Mouse (Mus musculus) liver, embryonic 14.5 days (tissue): Measurements from ENCODE around the gene Lyl1. TPM values are rescaled to one million over a fixed set of nuclear protein-coding genes. Genes with fewer than 3 reads are reported as not detected.

Experiments used
- ATAC-seq: fragments of 200-750 bp; cut with Nextera tagmentation; 2 replicates; pipeline ENCODE4 v1.8.0; 2017; ENCODE audit warnings: moderate number of reproducible peaks, mild to moderate bottlenecking, moderate library complexity; ENCODE audit not compliant: insufficient read depth
- DNase-seq, 3 experiments: peaks; one replicate each; pipeline ENCODE4 v3.0.0-alpha.2; 2012 to 2013; ENCODE audit warnings: low read depth in 3 of 3, low spot score in 3 of 3
- H3K27ac ChIP-seq: fragments of 300-500 bp; sonication (generic); 2 replicates; pipeline ENCODE4 v1.5.1; 2014; ENCODE audit warnings: moderate library complexity, mild to moderate bottlenecking, control low read depth, inconsistent platforms
- H3K27me3 ChIP-seq: fragments of 300-500 bp; sonication (generic); 2 replicates; pipeline ENCODE4 v1.6.1; 2014; ENCODE audit warnings: mild to moderate bottlenecking, low read length, moderate library complexity; ENCODE audit not compliant: control insufficient read depth, insufficient read depth
- H3K36me3 ChIP-seq: fragments of 300-500 bp; sonication (generic); replicated peaks from 2 replicates; pipeline ENCODE4 v1.6.1; 2014; ENCODE audit warnings: low read depth; ENCODE audit not compliant: control insufficient read depth, insufficient read depth
- H3K4me1 ChIP-seq, 2 experiments: fragments of 200-500 bp in 1 of 2; fragments of 300-500 bp in 1 of 2; sonication (generic) in 1 of 2; replicated peaks; 2 replicates each; pipeline ENCODE4 v1.6.1; 2012 to 2014; ENCODE audit warnings: antibody characterized with exemption in 1 of 2, inconsistent platforms in 1 of 2, low read length in 1 of 2; ENCODE audit not compliant: control insufficient read depth in 2 of 2, insufficient read depth in 2 of 2
- H3K4me2 ChIP-seq: fragments of 300-500 bp; sonication (generic); 2 replicates; pipeline ENCODE4 v1.6.1; 2014; ENCODE audit warnings: low read depth, mild to moderate bottlenecking, control low read depth, moderate library complexity
- H3K4me3 ChIP-seq, 2 experiments: fragments of 200-500 bp in 1 of 2; fragments of 300-500 bp in 1 of 2; sonication (generic) in 1 of 2; 2 replicates each; pipeline ENCODE4 v1.5.1; 2012 to 2014; ENCODE audit warnings: low read depth in 2 of 2, low read length in 2 of 2, mild to moderate bottlenecking in 2 of 2, control low read depth in 1 of 2, inconsistent platforms in 1 of 2, moderate library complexity in 1 of 2; ENCODE audit not compliant: insufficient read depth in 1 of 2
- H3K9ac ChIP-seq: fragments of 300-500 bp; sonication (generic); replicated peaks from 2 replicates; pipeline ENCODE4 v1.6.1; 2014; ENCODE audit warnings: mild to moderate bottlenecking, control low read depth, moderate library complexity
- H3K9me3 ChIP-seq: fragments of 300-500 bp; sonication (generic); 2 replicates; pipeline ENCODE4 v1.6.1; 2016; ENCODE audit warnings: low read length, mixed read lengths; ENCODE audit not compliant: control insufficient read depth
- CTCF ChIP-seq: IDR thresholded peaks from 2 replicates; pipeline ENCODE4 v1.5.1; 2016; ENCODE audit warnings: antibody characterized with exemption, low read depth, control low read depth
- EP300 ChIP-seq: IDR thresholded peaks from 2 replicates; pipeline ENCODE4 v1.6.1; 2016; ENCODE audit warnings: antibody characterized with exemption, low read depth
- WGBS: fragments of 180-500 bp; shearing (Covaris S2); extraction: QIAGEN DNeasy Blood & Tissue Kit; methylation state at CpG from one replicate; pipeline ENCODE4 v1.1.7; 2014; ENCODE audit not compliant: insufficient replicate concordance; 5-methylcytosine and 5-hydroxymethylcytosine counted together
- polyA plus RNA-seq, 2 experiments: library from polyadenylated mRNA; depleted of rRNA in 1 of 2; stranded (reverse) in 1 of 2; unstranded in 1 of 2; fragments of >200 nt; fragmentation: Nextera tagmentation in 1 of 2; extraction: Ambion mirVana in 1 of 2; gene quantifications; 2 replicates each; pipeline versions ENCODE4 v1.2.1 to v1.2.3; 2012 to 2014

The Lyl1 gene
- polyA plus RNA-seq, 2 experiments, result 45.4 to 55.6 TPM

DNA sequence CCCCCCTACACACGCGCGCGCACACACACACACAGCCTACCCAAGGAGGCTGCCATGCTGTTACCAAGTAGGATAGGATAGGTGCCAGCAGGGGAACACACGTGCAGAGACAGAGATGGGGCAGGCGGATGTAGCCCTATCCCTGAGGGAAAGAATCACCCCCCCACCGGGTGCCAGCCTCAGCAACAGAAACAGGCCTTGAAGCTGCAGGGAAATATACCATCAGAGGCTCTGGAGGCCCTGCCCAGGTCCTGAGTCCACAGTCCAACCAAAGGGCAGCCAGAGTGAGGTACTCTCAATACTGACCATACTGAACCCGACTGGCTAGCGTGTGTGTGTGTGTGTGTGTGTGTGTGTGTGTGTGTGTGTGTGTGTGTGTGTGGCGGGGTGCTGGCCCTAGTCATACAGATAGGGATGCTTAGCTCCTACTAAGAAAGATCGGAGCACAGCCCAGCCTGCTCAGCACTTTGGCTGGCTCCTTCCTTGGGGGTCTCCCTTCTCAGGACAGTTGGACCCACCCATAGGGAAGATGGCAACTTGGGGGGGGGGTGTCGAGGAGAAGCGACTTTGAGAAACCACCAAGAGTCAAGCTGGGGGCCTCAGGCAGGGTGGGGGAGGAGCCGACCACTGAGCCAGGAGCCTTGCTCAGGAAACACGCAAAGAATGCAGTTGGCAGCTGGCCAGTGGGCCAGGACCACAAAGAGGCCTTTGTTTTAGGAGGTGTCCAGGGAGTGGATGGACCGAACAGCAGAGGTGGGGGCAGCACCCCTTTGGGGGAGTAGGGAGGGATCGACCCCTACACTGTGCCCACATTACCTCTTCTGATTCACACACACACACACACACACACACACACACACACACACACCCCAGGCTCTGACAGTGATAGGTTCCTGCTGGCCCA is 42.5 kb downstream of the Lyl1 start:
- no peak for DNase-seq
- ATAC-seq, result peak; percentile 29; the same call in 1 of the 2 replicates
- WGBS, result 34% methylated on average over 17 of the region's 17 CpGs

DNA sequence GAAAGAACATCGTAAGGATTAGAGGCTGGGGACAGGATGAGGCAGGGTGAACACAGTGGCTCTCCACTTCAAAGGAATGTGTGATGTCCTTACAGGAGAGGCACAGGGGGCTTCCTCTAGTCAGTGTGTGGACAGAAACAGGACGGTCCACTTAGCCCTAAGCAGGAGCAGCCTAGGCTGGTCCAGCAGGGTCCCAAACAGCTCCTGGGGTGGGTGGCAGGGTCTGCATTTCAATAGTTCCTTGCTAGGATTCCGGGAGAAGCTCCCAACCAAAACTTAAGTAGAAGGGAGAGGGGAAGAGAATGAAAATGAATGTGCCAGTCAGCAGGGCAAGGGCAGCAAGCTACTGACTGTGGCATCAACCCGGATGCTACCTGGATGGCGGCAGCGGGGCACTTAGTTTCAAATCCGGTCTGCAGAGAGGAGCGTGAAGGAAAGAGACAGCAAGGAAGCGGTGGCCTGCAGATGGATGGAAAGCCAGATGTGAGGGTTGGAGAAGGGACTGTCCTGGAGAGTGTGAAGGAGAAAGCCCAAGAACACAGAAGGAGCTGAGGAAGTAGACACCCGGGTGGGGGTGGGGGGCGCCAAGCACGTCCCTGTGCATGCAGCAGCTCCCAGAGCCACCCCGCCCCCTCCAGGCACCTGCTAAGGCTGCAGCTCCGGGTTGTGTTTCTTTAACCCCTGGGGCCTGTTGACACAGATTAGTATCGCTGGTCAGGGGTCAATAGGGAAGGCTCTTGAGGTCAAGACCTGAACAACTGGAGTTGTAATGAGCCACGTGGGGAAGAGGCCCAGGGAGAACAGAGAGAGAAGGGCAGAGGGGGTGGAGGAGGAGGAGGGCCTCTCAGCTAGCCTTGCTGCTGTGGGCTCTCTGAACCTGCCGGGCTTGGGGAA is 44.0 kb downstream of the Lyl1 start:
- Histone ChIP-seq H3K4me2 (no peak overlapping the region), H3K4me1 (peaks cover 0 to 17% of the 10 kb centered on the region in 2 experiments; a peak in 3 of 4 replicates), H3K9me3 (no peaks in the 10 kb centered on the region), H3K27me3 (peaks cover 3% of the 10 kb centered on the region; the same call in 1 of the 2 replicates), H3K27ac (no peak overlapping the region), H3K4me3 (no peak overlapping the region), H3K9ac (no peak overlapping the region), H3K36me3 (no peaks in the 10 kb centered on the region)
- ATAC-seq (0 out of 2 replicates have a peak, but pooled peaks have one; percentile 19), DNase-seq (no peak)
- TF ChIP-seq EP300 (no peak), CTCF (peak; percentile 21)
- WGBS, result 25% methylated on average over 17 of the region's 17 CpGs

More for the DNA sequence above, 42.5 kb downstream of the Lyl1 start:
- no peaks in the 10 kb centered on the region for H3K9me3 ChIP-seq
- peaks cover 0 to 17% of the 10 kb centered on the region in 2 experiments; a peak in 3 of 4 replicates for H3K4me1 ChIP-seq
- no peak overlapping the region for H3K4me2 ChIP-seq
- no peak for TF ChIP-seq EP300
- no peak for TF ChIP-seq CTCF
- no peak overlapping the region for H3K27ac ChIP-seq
- no peak overlapping the region for H3K4me3 ChIP-seq
- H3K36me3 ChIP-seq, result no peaks in the 10 kb centered on the region
- no peak overlapping the region for H3K9ac ChIP-seq
- peaks cover 3% of the 10 kb centered on the region; the same call in 1 of the 2 replicates for H3K27me3 ChIP-seq

DNA sequence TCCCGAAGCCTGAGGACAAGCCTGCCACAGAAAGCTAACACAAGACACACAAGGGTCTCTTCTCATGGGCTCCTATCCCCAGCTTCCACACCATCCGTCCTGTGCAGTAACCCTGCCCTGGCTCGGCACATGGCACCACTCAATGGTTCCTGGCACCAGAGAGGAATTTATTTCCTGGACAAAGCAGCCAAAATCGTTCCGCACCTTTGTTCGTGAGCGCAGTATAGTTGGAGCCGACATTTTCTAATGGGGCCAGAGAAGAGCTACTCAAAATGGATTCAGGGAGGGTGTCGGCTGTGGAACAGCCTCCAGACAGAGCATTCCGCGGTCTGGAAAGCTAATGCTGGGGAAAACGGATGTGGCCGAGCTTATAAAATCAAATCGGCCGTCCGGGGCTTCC is 48.3 kb downstream of the Lyl1 start:
- H3K9ac ChIP-seq, result no peak overlapping the region
- no peak overlapping the region for H3K27ac ChIP-seq
- no peaks in the 10 kb centered on the region; the same call in none of the 2 replicates for H3K27me3 ChIP-seq

DNA sequence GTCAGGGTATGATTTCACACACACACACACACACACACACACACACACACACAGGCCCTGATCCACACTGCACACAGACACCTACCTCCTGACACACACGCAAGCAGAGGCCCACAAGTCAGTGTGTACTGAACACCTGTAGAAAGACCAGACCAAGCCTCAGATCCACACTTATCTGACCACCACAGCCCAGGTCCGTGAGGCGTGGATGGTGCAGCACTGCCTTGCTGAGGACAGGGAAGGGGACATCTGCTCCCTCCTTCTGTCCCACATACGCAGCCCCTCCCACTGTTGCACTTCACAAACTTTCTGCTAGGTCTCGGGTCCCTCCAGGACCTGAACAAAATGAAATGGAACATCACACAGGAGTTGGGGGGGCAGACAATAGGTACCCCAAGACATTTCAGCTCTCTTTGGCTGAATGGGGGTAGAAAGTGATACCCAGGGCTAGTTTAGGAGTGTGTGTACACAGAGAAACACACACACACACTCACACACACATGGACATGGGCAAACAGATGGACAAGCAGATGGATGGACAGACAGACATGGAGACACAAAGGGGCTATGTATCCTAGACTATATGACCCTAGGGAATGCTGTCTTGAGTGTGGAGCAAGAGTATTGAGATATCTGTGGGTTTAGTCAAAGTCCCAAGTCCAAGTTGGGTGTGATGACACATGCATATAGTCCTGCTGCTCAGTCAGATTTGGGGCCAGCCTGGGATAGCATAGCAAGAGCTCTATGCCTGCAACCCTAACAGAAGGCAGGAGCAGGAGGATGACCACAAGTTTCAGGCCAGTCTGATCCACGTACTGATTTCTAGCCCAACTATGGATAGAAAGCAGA is 51.7 kb downstream of the Lyl1 start:
- H3K4me2 ChIP-seq, result no peak overlapping the region
- no peak for TF ChIP-seq CTCF
- no peak for TF ChIP-seq EP300
- WGBS, result 45% methylated on average over 6 of the region's 6 CpGs
- no peaks in the 10 kb centered on the region for H3K9me3 ChIP-seq
- H3K27ac ChIP-seq, result no peak overlapping the region
- H3K27me3 ChIP-seq, result no peaks in the 10 kb centered on the region; the same call in none of the 2 replicates
- H3K9ac ChIP-seq, result no peak overlapping the region; the same call in 1 of the 2 replicates
- peaks cover 0 to 4% of the 10 kb centered on the region in 2 experiments; a peak in 1 of 4 replicates for H3K4me1 ChIP-seq
- peak; percentile 43; the same call in 1 of the 2 replicates for ATAC-seq
- H3K36me3 ChIP-seq, result no peaks in the 10 kb centered on the region
- no peak for DNase-seq
- no peak overlapping the region for H3K4me3 ChIP-seq

More for the DNA sequence above, 48.3 kb downstream of the Lyl1 start:
- Histone ChIP-seq H3K9me3 (no peaks in the 10 kb centered on the region), H3K4me2 (no peak overlapping the region), H3K36me3 (no peaks in the 10 kb centered on the region), H3K4me1 (peaks cover 0 to 13% of the 10 kb centered on the region in 2 experiments; a peak in 2 of 4 replicates), H3K4me3 (no peak overlapping the region)
- TF ChIP-seq CTCF (no peak), EP300 (no peak)
- no peak for DNase-seq
- ATAC-seq, result no peak
- WGBS, result 80% methylated on average over 16 of the region's 16 CpGs

Other genes starting within 250 kb of the Lyl1 start
- 6.2 and 8.4 TPM in 2 replicates for gene Ier2, start 38.6 kb upstream of the Lyl1 start, polyA plus RNA-seq (2012; rRNA removed)
- 12.6 and 15.0 TPM in 2 replicates for gene Ier2, start 38.6 kb upstream of the Lyl1 start, polyA plus RNA-seq (2014; fragmentation: Nextera tagmentation; extraction: Ambion mirVana)
- gene Trmt1, start 15.2 kb upstream of the Lyl1 start, polyA plus RNA-seq (2012; rRNA removed), result 37.5 and 37.6 TPM in 2 replicates
- gene Trmt1, start 15.2 kb upstream of the Lyl1 start, polyA plus RNA-seq (2014; fragmentation: Nextera tagmentation; extraction: Ambion mirVana), result 27.4 and 34.1 TPM in 2 replicates
- 19.0 and 21.2 TPM in 2 replicates for gene Nacc1, start 13.6 kb upstream of the Lyl1 start, polyA plus RNA-seq (2012; rRNA removed)
- gene Nacc1, start 13.6 kb upstream of the Lyl1 start, polyA plus RNA-seq (2014; fragmentation: Nextera tagmentation; extraction: Ambion mirVana), result 6.3 and 7.6 TPM in 2 replicates
- 10.9 and 11.9 TPM in 2 replicates for gene G430095P16Rik, start 21.6 kb downstream of the Lyl1 start, polyA plus RNA-seq (2012; rRNA removed)
- gene G430095P16Rik, start 21.6 kb downstream of the Lyl1 start, polyA plus RNA-seq (2014; fragmentation: Nextera tagmentation; extraction: Ambion mirVana), result 8.3 and 10.3 TPM in 2 replicates
- gene Nfix, start 98.9 kb downstream of the Lyl1 start, polyA plus RNA-seq (2012; rRNA removed), result 1.2 and 1.4 TPM in 2 replicates
- 2.5 and 3.1 TPM in 2 replicates for gene Nfix, start 98.9 kb downstream of the Lyl1 start, polyA plus RNA-seq (2014; fragmentation: Nextera tagmentation; extraction: Ambion mirVana)
- 1.9 TPM in 2 replicates for gene Dand5, start 121.4 kb downstream of the Lyl1 start, polyA plus RNA-seq (2012; rRNA removed)
- gene Dand5, start 121.4 kb downstream of the Lyl1 start, polyA plus RNA-seq (2014; fragmentation: Nextera tagmentation; extraction: Ambion mirVana), result 2.5 and 2.7 TPM in 2 replicates
- 24.4 and 31.0 TPM in 2 replicates for gene Gadd45gip1, start 130.1 kb downstream of the Lyl1 start, polyA plus RNA-seq (2012; rRNA removed)
- gene Gadd45gip1, start 130.1 kb downstream of the Lyl1 start, polyA plus RNA-seq (2014; fragmentation: Nextera tagmentation; extraction: Ambion mirVana), result 50.2 and 55.7 TPM in 2 replicates
- gene Rad23a, start 139.2 kb downstream of the Lyl1 start, polyA plus RNA-seq (2012; rRNA removed), result 139 and 184 TPM in 2 replicates
- gene Rad23a, start 139.2 kb downstream of the Lyl1 start, polyA plus RNA-seq (2014; fragmentation: Nextera tagmentation; extraction: Ambion mirVana), result 258 and 279 TPM in 2 replicates
- 144 and 262 TPM in 2 replicates for gene Calr, start 145.5 kb downstream of the Lyl1 start, polyA plus RNA-seq (2012; rRNA removed)
- 348 and 351 TPM in 2 replicates for gene Calr, start 145.5 kb downstream of the Lyl1 start, polyA plus RNA-seq (2014; fragmentation: Nextera tagmentation; extraction: Ambion mirVana)
- 53.5 and 54.8 TPM in 2 replicates for gene Farsa, start 155.5 kb downstream of the Lyl1 start, polyA plus RNA-seq (2012; rRNA removed)
- gene Farsa, start 155.5 kb downstream of the Lyl1 start, polyA plus RNA-seq (2014; fragmentation: Nextera tagmentation; extraction: Ambion mirVana), result 45.8 and 48.7 TPM in 2 replicates
- gene Syce2, start 170.7 kb downstream of the Lyl1 start, polyA plus RNA-seq (2012; rRNA removed), result 16.7 and 26.4 TPM in 2 replicates
- 78.2 and 80.2 TPM in 2 replicates for gene Syce2, start 170.7 kb downstream of the Lyl1 start, polyA plus RNA-seq (2014; fragmentation: Nextera tagmentation; extraction: Ambion mirVana)
- 27.1 and 31.4 TPM in 2 replicates for gene Gcdh, start 192.5 kb downstream of the Lyl1 start, polyA plus RNA-seq (2012; rRNA removed)
- gene Gcdh, start 192.5 kb downstream of the Lyl1 start, polyA plus RNA-seq (2014; fragmentation: Nextera tagmentation; extraction: Ambion mirVana), result 38.9 and 42.7 TPM in 2 replicates
- gene Klf1, start 200.5 kb downstream of the Lyl1 start, polyA plus RNA-seq (2012; rRNA removed), result 209 and 251 TPM in 2 replicates
- gene Klf1, start 200.5 kb downstream of the Lyl1 start, polyA plus RNA-seq (2014; fragmentation: Nextera tagmentation; extraction: Ambion mirVana), result 522 and 566 TPM in 2 replicates
- gene Dnase2a, start 207.1 kb downstream of the Lyl1 start, polyA plus RNA-seq (2012; rRNA removed), result 9.6 and 11.0 TPM in 2 replicates
- gene Dnase2a, start 207.1 kb downstream of the Lyl1 start, polyA plus RNA-seq (2014; fragmentation: Nextera tagmentation; extraction: Ambion mirVana), result 8.4 and 8.5 TPM in 2 replicates
- gene Mast1, start 235.9 kb downstream of the Lyl1 start, polyA plus RNA-seq (2012; rRNA removed), result 0.06 and 0.21 TPM in 2 replicates
- 0.08 and 0.14 TPM in 2 replicates for gene Mast1, start 235.9 kb downstream of the Lyl1 start, polyA plus RNA-seq (2014; fragmentation: Nextera tagmentation; extraction: Ambion mirVana)
- gene Rtbdn, start 245.5 kb downstream of the Lyl1 start, polyA plus RNA-seq (2012; rRNA removed), result 0.03 TPM in 1 of 2 replicates, not detected in the other
- gene Rtbdn, start 245.5 kb downstream of the Lyl1 start, polyA plus RNA-seq (2014; fragmentation: Nextera tagmentation; extraction: Ambion mirVana), result not detected in 2 replicates